Mouse (Mus musculus) thymus, postnatal 4 days (tissue): ENCODE data around the gene Kcnk13.
A peak's percentile ranks its signal among the peaks of the same experiment; 100 is the strongest.

ENCODE experiments used
- DNase-seq: peaks from one replicate; pipeline ENCODE4 v3.0.0; 2021

The Kcnk13 gene

DNA sequence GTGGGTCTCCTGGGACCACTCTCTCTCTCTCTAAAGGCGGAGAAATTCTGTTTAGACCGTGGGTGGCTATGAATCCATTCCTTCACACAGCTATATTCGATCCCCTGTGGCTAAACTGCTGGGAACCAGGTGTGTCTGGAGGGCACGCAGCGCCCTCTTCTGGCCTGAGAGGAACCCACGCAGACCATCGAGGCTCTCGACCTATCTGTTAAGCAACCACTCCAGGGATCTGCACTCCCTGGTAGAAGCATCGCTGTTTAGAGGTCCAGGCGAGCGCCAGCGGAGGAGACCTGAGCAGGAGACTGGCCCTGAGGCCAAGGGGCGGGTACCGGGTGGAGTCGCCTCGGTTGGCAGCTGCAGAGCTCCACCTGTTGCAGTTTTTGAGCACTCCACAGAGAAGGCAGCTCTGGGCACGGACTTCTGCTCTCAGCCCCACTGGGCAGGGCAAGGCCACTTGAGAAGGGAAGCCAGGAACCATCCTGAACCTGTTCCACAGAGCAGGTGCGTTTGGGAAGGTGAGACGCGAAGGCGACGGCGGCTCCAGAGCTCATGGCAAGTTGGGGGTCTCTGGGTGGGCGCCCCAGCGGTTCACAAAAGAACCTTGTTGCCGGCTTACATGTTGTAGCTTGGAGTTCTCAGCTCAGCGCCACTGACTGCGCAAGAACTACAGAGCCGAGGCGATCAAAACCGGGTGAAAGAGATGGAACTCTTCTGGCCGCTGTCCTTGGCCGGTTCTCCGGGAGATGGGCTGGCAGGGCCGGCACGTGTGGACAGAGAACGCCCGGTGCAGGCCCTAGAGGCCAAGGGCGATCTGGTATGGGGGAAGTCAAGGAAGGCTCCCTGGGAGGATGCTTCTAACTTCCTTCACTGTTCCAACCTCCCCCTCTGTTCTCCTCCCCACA, at the start of gene Kcnk13:
Gene Kcnk13 (plus strand): TSS at position 199 of the 902 bp plus-strand sequence.
- DNase-seq = peak; percentile 78

DNA sequence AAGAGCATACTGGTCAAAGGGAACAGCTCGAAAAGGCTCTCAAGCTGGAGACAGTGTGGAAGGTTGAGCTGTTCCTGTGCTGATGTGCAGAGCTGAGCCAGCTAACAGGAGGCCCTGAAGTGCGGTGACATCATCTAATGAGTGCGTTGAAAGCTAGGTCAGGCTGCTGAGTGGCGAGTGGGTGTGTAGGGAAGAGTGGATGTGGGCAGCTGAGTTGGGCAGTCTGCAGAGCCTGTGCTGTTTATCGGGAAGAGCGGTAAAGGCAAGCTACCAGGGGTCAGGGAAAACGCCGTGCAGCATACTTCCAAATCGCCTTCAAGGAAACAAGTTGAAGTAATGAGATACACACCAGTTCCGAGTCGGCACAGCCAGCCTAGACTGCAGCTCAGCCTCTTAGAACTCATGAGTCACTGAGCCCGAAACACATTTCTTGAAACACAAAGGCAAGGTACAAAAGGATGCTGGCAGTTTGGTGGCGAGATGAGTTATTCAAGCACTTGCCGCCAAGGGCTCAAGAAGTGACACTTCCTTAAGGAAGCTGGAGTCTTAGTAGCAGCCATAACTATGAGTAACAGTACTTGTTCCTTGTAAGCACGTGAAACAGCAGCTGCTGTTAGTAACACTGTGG, 46.4 kb upstream of the Kcnk13 start:
- DNase-seq = no peak

DNA sequence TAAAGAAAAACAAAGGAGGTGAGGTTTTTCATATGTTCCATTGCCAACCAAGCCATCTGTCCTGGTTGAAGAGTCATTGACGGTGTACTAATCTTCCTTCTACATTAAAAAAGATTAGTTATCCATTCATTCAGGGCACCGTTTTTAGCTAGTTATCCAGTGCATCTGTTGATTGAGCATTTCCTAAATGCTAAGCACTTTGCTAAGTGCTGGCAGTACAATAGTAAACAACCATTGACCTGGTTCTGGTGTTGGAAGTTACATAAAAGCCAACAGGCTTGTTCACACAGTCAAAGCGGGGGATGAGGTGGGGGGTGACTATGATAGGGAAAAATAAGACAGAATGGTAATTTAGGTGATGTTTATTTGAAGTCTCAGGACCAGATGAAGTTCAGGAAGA, 44.7 kb upstream of the Kcnk13 start:
- DNase-seq = no peak

DNA sequence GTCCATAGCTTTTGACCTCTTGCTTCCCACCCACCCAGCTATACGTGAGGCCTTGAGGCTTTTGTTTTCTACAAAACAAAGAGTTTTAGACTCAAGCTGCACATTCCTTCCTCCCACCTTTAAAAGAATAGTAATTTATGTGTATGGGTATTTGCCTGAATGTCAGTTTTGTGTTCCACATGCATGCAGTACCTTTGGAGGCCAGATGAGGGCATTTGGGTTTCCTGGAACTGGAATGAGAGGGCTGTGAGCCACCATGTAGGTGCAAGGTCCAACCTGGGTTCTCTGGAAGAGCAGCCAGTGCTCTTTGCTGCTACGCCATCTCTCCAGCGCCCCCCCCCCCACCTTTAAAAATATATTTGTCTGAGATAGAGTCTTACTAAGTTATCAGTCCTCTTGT, 43.3 kb upstream of the Kcnk13 start:
- peak; percentile 54 for DNase-seq

DNA sequence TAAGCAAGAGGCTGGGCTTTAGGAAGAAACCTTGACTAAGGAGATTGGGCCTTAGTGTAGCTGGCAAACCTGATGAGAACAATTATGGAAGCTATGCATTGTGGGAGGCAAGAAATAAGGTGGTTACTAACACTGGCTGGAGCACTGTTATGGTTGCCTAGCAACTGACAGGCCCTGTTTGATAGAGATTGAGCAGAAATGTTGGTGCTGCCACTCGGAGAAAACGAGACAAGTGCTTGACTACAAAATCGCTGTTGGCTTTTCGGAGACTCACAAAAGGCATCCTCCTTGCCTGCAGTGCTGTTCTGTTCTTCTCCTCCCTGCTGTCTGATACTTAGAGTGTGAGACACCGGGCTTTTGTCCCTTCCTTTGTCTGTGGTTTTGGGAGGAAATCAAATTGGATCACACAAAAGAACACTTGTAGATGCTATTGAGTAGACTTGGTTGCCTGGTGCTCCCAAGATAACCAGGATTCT, 41.1 kb upstream of the Kcnk13 start:
- no peak for DNase-seq

DNA sequence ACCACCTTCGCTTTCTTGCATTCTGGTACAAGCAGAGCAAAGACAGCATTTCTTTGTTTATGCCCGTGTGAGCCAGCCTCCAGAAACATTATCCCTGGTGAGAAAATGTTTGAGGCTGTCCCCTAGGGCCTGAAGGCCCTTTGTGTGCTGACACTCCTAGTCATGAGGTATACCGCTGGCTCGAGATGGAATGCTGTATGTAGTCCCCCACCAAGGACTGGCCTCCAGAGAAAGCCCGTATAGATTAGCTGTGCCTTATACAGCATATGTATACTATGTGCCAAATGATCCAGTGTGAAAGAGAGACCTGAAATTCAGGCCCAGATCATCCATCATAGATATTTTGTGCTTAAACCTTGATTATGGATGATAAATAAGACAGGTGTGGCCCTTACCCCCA, 40.6 kb upstream of the Kcnk13 start:
- no peak for DNase-seq

DNA sequence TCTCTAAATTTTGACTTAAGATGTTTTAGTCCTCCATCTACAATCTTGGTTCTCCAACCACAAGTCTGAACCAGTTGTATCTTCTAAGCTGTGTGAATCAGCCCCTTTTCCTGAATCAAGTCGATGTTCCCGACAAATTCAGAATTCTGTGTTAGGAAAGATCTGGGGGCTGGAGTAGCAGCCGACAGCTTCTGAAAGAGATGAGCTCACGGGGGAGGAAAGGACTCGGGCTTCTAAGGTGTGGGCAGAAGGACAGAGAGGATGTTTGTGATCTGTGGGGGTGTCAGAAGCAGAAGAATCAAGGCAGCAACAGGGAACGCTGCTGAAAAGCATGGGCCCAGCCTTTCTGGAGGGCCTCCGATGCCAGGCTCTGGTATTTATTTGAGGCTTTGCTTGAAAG, 36.0 kb upstream of the Kcnk13 start:
- no peak for DNase-seq

DNA sequence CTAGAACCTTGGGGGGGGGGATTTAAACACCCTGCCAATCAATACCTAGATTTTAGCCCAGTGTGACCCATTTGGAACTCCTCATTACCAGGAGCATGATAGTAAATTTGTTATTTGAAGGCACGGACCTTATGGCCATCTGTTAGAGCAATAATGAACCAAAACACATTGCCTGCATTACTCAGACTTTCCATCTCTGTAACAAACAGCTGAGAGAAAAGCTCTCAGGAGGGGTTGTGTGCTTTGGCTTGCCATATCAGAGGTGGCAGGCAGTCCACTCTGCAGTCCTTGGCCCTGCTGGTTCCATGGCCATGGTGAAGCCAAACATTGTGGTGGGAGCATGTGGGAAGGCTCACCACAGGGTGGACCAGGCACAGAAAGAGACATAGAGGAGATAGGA, 35.1 kb upstream of the Kcnk13 start:
- DNase-seq = no peak

DNA sequence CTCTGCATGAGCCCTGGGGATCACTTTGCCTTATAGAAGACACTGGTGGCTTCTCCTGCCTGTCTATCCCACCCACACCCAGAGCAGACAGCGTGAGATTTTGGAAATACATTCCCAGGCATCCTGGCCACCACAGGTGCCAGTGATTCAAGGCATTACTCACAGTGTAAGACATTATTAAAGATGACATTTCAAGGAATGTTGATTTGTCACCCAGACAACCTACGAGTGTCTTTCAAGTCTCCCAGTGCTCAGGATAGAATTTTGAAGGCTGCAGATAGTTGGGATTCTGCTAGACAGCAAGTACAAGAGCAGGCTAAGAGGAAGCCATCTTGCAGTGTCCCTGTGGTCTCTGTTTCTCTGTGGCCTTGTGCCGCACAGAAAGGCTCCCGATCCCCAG, 32.1 kb upstream of the Kcnk13 start:
- no peak for DNase-seq

DNA sequence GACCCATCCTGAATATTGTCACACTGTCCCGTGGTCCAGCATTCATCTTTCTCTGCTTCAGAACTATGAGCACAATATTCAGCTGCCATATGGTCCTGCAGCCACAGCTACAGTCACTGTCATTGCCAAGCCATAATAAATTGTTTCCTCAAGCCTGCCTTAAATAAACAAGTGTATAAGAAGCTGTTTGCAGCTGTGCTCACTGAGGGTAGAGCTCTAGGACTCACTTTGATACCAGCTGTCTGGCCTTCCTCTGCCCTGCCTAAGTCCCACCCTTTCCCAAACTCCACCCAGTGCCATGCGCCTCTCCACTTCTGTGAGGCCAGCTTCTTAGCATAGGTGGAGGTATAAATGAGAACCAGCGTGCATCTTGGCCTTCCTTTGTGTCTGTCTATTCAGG, 30.7 kb upstream of the Kcnk13 start:
- no peak for DNase-seq

DNA sequence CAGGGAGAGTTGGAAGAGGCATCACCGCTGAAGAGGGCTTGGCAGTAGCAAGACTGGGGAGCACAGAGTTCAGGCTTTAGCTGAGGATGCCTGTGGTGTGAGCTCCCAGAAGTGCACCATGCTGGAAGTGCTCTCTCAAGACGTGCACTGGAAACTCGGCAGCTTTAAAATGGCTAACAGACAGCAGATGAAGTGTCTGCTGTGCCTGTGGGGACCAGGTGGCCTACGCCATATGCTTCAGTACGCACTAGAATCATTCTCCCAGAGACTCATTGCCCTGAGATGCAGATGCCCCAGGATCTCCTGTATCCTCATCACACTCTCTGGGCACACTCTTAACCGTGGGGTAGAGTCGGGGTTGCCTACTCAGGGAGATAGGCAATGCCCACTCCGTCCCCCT, 28.9 kb upstream of the Kcnk13 start:
- DNase-seq = no peak

DNA sequence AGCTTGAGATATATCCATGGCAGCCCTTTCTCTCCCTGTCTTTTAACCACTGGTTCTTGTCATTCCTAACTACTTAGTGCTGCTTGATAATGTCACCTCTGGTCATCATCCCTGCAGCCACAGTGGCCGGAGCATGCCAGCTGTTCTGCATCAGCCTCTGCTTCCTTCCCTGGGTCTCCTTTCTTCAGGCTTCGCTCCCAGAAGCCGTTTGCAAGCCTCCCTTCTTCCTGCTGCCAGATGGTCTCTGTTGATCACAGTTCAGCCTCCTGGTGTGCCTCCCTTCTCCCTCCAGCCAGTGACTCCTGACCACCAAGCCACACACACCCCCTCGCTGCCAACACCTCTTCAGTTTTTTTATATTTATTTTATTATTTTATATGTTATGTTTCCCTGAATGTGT, 25.8 kb upstream of the Kcnk13 start:
- no peak for DNase-seq

DNA sequence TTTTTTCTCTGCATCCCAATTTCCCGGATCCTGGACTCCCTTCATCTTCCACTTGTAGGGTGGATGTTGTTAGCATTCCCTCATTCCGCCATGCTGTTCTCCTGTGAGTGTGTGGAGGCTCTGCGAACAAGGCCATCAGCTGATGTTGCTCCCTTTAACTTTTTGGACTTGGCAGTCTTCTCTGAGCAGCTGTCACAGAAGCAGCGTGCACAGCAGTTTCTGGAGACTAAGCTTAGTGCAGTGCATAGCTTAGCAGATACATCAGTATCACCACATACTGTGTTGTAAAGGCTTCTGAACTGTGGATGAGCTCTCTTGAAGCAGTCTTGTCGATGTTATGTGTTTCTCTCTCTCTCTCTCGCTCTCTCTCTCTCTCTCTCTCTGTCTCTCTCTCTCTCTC, 25.1 kb upstream of the Kcnk13 start:
- no peak for DNase-seq

DNA sequence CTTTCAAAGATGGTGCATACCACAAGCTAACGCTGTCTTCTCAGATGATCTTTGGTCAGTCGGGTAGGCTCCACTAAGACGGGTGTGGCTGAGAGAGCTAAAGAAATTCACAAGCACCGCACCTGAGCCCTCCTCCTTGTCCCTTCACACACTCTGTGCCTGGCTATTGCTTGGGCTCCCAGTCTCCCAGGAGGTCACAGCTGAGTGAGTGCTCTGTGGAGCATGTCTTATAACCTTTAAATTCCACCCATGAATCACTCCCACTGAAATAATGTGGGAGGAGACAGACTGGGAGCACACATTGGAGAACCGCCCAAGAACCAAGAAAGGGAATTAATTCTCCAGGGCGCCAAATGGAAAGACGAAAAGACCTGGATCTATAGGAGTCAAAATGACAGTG, 23.6 kb upstream of the Kcnk13 start:
- DNase-seq = no peak

DNA sequence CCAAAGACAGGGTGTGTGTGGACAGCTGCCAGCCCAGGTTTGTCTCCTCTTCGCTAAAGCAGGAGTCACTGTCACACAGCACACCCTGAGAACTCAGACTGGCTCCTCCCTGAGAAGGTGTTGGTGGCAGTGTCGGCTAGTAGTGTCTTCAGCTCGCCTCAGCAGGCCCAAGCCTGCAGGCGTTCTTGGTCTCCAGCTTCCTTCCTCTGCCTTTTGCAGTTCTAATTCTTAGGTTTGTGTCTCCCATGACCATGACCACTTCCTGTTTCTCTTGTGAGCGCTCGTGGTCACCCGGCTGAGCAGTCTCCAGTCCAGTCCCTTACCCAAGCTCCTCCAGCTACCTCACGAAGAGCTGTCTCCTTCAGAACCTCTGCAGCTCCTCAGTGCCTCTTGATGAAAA, 21.9 kb upstream of the Kcnk13 start:
- no peak for DNase-seq

DNA sequence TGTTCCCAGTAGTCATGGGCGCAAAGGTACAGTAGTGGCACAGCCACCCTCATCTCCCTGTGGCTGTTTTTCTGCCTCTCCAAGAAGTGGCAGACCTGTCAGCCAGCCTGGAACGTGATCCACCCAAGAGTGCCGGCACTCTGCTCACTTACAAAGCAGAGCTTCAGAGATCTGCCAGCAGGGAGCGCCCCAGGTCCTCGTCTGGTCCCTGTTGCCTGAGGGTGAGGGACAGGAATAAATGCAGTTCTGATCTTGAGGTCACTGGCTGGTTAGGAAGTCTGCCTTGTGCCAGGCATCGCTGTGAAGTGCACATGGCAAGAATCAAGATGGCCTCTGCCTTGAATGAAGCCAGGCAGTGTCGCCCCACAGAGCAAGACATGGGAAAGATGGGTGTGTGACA, 11.4 kb upstream of the Kcnk13 start:
- peak; percentile 67 for DNase-seq

DNA sequence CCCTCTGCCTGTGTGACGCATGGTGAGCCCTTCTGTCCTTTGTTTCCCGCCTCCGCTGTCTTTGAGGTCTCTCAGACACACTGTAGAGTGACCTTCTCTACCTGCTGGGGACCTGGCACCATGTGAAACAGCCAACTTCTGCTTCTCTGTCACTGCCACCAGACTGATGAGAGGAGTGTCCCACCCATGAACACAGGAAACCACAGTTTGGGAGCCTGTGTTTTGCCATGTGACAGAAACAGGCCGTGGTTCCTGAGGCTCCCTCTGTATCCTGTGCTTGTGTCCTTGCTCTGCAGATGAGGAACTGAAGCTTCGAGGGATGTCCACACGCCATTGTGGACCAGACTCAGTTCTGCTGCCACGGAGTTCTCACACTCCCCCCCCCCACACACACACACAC, 7.9 kb upstream of the Kcnk13 start:
- DNase-seq = no peak

DNA sequence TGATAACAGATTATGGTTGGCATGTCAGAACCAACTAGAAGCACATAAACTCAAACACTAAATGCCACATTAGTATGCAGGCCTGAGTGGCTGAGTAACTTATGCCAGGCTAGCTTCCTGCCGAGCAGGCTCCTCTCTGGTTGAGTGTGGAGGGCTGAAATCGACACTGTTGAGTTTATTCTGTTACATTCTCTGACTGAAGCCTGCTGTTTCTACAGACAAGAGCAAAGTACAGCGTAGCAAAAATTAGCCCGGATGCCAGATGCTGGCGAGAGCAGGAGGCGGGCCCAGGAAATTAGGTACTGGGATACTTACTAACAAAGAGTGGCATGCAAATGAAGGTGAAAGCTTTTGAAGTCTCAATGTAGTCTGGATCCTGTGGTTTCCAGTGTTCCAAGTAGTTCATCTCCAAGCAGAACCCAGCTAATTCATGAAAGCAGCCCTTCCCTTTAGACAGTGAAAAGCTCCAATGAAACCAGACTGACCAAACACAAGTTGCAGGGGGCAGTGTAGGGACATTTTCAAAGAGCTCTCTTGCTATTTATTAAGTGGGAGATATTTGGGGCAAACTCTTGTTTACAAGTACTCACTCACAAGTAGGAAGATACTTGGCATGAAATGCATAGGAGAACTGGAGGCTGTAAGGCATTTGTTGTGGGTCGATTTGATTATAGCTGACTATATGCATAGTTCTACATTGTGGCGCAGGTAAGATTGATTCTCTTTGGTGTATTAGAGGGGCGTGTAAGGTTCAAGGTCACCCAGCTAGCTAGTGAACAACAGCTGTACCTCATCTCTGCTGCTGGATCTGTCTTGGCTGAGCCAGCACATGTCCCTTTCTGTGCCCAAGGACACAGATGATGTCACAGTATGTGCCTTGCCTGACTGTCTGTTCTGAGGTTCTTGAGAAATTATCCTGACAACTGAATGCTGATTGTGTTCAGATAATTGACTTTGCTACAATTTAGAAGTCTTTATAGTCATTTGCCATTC, 5.9 kb upstream of the Kcnk13 start:
- no peak for DNase-seq

DNA sequence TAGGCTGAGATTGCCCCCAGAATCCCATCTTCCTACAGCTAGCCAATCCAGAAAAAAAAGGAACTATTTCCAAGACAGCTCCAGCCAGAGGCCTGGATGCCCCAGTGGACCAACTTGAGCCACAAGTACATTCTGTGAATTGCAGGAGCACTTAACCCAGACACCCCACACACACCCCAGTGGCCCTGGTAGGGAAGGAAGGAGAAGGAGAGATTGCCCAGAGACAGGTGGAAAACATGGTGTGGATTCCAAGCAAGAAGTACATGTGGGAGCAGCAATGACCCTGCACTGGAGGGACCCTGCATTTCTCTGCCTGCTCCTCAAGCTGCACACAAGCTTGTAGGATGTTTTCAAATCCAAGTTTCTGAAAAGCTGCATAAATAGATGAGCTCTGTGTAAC, 5.0 kb upstream of the Kcnk13 start:
- no peak for DNase-seq

DNA sequence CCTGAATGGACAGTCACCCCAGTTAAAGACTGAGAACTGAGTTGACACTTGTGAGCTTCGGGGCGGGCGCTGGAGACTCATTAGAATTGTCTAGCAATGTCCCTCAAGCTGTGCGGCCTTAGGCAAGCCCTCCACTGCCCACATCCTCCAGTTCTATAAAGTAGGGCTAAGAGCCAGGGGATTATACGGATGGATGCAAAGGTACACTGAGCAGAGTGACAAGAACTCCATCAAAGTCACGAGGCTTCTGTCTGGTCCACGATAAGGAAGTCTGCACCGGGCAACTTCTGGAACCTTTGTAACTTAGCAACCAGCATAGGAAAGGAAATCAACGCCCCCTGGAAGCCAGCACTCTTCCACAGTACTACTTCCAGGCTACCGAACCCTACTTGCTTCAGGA, 4.4 kb upstream of the Kcnk13 start:
- no peak for DNase-seq

DNA sequence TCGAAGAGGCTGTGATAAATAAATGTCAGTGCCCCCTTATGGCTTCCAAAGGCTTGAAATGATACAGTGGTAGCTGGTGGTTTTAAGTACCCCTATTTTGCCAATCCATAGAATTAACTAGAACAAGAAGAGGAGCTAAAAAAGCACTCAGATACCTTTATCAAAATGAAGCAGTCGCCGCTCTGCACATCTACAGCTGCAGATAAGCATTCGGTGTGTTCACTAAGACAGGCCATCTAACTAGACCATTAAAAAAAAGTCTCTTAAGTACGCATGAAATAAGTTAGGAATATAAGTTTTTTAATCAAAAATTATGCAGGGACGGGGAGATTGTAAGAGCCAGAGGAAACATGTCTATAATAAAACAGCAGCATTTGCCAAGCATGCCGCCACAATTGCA, 3.6 kb upstream of the Kcnk13 start:
- no peak for DNase-seq

DNA sequence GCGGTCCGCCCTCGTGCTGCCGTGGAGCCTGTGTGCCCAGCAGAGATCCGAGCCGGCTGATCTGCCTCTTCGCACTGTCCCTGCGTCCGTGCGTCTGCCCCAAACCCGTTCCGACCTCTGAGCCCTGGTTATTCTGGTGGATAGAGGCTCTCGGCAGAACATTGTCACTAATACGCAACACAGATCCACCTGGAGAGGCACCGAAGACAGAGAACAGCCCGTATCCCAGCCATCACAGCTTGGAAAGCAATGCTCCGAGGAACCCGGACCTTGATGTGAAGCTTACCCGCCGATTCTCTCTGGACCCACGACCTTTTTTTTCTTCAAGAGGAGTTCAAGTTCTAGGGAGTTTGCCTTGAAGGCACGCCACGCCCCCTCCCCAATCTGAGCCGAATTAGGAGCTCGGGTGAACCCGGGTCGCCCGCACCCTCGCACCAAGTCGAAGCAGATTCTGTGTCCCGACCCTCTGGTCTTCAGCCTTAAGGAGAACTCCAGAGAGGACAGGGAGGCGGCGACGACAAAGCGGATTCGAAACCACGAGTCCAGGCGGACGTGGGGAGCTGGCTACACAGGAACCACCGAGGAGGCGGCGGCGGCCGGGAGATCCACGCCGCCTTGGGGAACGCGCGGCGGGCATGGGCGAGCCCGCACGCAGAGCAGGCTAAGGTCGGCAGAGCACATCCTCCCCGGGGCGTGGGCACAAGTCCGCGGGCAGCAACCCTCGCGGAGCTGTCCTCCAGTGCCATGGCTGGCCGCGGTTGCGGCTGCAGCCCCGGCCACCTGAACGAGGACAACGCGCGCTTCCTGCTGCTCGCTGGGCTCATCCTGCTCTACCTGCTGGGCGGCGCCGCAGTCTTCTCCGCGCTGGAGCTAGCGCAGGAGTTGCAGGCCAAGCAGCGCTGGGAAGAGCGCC, 1.2 kb downstream of the Kcnk13 start:
- DNase-seq = peak; percentile 35
